Mouse (Mus musculus) gastrocnemius, adult 2 months (tissue): ENCODE data around the gene Xpnpep1. TPM values are rescaled to one million over a fixed set of nuclear protein-coding genes. Genes with fewer than 3 reads are reported as not detected.

Experiments
- DNase-seq: peaks from one replicate; pipeline ENCODE4 v3.0.0; 2022
- H3K27ac ChIP-seq: fragments of 200-600 bp; 2 replicates; pipeline ENCODE4 v1.8.1; 2022; ENCODE audit warnings: mild to moderate bottlenecking
- H3K4me3 ChIP-seq: fragments of 200-600 bp; 2 replicates; pipeline ENCODE4 v1.8.1; 2022; ENCODE audit warnings: mild to moderate bottlenecking, moderate library complexity
- CTCF ChIP-seq: fragments of 200-600 bp; IDR thresholded peaks from 2 replicates; pipeline ENCODE4 v1.8.1; 2022; ENCODE audit warnings: antibody characterized with exemption, mild to moderate bottlenecking, moderate library complexity
- intact Hi-C: fragments of 180-260 bp; cut with DNase I; formaldehyde crosslinking; loops from one replicate; pipeline ENCODE4 v1.15.1; 2025
- total RNA-seq, 2 experiments: library from RNA; stranded (reverse); gene quantifications; 2 replicates each; pipeline ENCODE4 v1.2.3; 2021

Gene Xpnpep1
- total RNA-seq, 2 experiments from 2014 or later = 41.9 to 48.9 TPM

DNA sequence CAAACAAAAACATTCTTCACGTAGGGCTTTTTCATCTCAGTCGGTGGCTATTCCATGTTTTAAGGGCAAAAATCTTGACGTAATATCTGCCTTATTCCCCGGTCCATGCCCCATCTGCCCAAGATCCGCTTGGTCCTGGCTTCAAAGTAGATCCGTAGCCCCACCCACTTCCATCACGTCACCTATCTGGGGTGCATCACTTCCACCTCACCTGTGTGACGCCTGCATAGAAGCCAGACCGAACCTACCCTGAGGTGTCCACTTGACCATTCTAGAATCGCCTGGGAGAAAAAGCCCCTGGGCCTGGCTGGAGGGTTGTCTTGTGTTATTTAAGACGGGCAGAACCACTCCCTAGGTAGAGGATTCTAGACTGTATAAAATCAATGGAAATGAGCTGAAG, 924 bp downstream of the Xpnpep1 start:
- intact Hi-C loops = loop anchor here (2.0 to 10.0 kb wide), 2 partner anchors 104 to 176 kb away; no protein-coding TSS in a partner anchor
- DNase-seq = no peak
- peak overlapping the region; percentile 95 for H3K27ac ChIP-seq
- TF ChIP-seq CTCF = no peak
- peak overlapping the region; percentile 91 for H3K4me3 ChIP-seq

DNA sequence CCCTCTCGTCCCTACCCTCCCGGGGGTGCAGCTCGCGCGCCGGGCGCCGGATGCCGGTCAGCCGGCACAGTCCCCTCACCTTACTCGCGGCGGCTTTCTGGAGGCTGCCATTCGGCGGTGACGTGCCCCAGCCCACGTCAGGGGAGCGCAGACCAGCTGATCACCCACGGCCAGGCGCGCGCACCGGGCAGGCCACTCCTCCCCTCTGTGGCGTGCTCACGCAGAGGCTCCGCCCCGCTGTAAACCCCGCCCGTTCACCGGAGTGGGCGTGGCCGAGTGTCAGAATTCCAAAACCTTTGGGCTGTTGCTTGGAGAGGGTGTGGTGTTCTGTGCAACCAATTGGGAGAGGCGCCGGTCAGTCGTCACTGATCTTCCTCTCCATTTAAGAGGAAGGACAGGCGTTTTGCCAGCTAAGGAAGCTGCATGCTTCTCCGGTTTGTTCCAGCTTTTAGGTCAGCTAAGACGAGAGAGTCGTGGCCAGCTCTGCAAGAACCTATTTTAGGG, 1.5 kb downstream of the Xpnpep1 start:
- H3K4me3 ChIP-seq = peak overlapping the region; percentile 91
- intact Hi-C loops = loop anchor here (2.0 to 10.0 kb wide), 2 partner anchors 104 to 176 kb away; no protein-coding TSS in a partner anchor
- TF ChIP-seq CTCF = no peak

DNA sequence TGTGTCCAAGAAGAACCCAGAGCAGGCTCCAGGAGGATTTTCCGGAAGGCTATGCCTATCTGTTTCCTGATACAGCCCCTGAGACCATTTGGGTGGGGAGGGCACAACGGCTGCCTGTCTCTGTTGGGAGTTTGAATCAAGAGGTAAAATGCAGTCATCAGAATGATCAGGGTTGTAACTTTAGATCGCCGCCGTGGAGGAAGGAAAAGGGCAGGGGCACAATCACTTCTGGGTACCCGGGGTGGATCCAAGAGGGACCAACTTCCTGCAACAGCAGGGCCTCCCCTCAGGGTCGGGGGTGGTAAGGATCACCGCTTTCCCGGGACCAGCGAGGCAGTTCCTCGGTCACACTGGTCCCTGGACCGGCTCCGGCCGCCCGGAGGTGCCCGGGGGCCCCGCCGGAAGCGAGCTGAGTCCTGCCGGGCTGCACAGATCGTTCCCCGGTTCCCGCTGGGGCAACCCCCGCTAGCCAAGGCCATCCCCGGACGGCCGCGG, 2.0 kb downstream of the Xpnpep1 start:
- DNase-seq = no peak
- intact Hi-C loops = loop anchor here (2.0 to 10.0 kb wide), 2 partner anchors 105 to 177 kb away; no protein-coding TSS in a partner anchor
- TF ChIP-seq CTCF = no peak
- Histone ChIP-seq H3K4me3 (peak overlapping the region; percentile 91), H3K27ac (peak overlapping the region; percentile 95)

More for the DNA sequence above, 1.5 kb downstream of the Xpnpep1 start:
- peak; percentile 99 for DNase-seq
- peak overlapping the region; percentile 95 for H3K27ac ChIP-seq

DNA sequence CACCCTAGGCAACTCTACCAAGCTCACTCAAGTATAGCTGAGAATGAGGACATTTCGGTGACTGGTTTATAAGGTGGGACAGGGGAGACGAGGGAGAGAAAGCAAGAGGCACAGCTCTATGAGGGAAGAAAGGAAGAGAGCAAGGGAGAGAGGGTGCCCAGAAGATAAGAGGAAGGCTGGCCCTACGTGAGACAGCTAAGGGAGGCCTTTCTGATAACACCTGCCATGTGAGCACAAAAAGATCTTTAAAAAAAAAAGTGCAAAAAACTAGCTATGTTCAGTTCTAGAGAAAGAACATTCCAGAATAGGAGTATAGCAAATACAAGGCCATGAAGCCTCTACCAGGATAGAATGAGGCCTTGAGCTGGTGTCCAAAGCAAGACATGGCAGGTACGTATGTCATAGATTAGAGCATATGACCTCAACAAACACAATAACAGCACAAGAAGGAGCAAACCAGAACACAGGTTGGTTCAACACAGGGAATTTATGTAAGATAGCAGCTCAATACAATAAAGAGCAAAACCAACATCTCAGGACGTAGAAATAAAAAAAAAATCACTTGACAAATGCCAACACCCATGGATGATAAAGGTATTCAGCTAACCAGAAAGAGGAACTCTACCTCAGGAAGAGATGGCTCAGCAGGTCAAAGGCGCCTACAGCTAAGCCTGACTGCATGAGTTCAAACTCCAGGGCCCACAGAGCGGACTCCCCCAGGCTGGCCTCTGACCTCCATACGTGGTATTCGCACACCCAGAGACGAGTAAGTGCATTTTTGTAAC, 6.7 kb downstream of the Xpnpep1 start:
- Histone ChIP-seq H3K27ac (no peak overlapping the region), H3K4me3 (no peak overlapping the region)
- no peak for TF ChIP-seq CTCF
- intact Hi-C loops = loop anchor here (10.0 kb wide), 1 partner anchor 181 kb away; no protein-coding TSS in a partner anchor
- no peak for DNase-seq

DNA sequence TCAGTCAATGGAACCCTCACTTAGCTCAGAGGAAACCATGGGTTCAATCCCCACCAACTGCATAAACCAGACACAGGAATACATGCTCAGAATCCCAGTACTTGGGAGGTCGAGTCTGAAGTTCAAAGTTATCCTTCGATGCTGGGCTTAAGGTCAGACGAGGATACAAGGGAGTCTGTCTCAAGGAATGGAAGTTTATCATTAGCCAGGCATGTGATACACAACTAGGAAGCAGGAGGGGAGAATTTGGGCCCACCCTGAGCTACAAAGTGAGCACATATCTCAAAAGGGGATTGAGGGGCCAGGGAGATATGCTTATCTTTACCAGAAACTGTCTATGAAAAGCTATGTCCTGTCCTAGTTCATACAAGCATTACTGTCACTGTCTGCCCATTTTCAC, 7.4 kb downstream of the Xpnpep1 start:
- intact Hi-C loops = loop anchor here (10.0 kb wide), 1 partner anchor 182 kb away; no protein-coding TSS in a partner anchor
- no peak for DNase-seq
- H3K4me3 ChIP-seq = no peak overlapping the region
- no peak for TF ChIP-seq CTCF
- H3K27ac ChIP-seq = no peak overlapping the region

DNA sequence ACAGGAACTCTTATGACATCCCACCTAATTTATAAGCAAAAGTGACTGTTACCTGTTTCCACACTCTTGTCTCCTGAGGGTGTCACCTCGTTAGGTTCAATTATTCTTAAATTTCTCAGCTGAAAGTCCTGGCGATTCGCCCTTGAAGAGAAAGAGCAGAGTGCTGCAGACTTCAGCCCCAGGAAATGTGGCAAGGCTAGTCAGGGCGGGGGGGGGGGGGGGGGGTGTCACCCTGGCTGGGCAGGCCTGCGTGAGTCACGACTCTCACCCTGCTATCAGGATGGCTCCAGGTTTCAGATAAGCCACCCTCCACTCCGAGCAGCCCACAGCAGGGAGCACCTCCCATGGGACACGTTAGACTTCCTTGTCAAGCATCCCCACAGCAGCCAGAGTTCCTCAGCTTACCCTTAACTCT, 8.1 kb downstream of the Xpnpep1 start:
- Histone ChIP-seq H3K27ac (no peak overlapping the region), H3K4me3 (no peak overlapping the region)
- DNase-seq = peak; percentile 10
- no peak for TF ChIP-seq CTCF
- intact Hi-C loops = loop anchor here (10.0 kb wide), 1 partner anchor 183 kb away; no protein-coding TSS in a partner anchor

DNA sequence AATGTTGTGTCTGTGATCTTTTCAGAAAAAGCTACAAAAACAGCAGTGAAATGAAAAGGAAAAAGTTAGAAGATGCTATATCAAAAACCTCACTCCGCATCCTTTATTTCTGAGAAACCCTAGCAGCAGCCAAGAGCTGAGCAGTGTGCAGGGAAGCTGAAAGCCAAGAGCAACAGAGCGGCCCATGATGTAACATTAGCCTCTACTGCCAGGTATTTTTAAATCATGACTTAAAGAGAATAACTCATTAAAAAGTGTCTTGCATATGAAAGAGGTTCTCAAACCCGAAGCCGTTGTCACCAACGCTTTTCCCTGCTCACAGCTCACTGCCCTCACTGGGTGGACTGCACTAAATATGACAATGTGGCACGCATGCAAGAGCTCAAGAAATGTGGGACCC, 9.7 kb downstream of the Xpnpep1 start:
- intact Hi-C loops = loop anchor here (10.0 kb wide), 1 partner anchor 185 kb away; no protein-coding TSS in a partner anchor
- Histone ChIP-seq H3K4me3 (no peak overlapping the region), H3K27ac (no peak overlapping the region)
- TF ChIP-seq CTCF = no peak
- no peak for DNase-seq

DNA sequence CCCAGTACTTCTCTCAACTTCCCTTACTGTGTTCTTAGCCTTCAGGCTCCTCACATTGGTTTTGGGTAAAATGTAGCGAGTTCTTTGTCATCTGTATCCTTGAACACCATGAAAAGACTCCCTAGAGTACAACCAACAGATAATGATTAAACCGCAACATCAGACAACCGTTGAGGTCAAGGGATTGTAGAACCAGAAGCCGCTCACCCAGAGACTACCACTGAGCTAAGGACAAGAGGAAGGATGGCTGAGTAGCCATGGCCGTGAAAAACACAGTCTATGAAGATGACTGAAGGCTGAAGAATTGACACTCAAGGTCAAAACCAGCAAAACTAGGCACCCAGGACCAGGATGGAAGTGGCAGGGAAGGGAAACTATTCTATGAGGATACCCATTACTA, 10.3 kb downstream of the Xpnpep1 start:
- DNase-seq = no peak
- TF ChIP-seq CTCF = no peak
- intact Hi-C loops = loop anchor here (10.0 kb wide), 1 partner anchor 185 kb away; no protein-coding TSS in a partner anchor
- H3K4me3 ChIP-seq = no peak overlapping the region
- no peak overlapping the region for H3K27ac ChIP-seq

DNA sequence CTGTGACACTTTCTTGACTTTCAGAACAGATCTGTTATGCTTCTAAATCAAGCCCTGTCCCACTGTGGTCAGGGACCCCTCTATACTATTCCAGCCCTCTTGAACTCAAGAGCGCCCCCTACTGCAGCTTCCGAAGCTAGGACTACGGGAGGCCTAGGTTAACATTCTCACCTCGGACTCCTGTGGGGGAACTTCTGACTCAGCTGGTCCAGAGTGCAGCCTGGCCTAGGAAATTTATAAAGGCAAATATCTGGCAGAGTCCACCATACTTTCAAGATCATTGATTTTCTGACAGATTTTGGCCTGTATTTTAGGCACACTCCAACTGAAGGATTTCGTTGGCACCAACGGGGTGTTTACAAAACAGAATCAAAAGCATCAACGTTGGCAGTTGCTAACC, 11.0 kb downstream of the Xpnpep1 start:
- DNase-seq = no peak
- peak; percentile 33; the same call in 1 of the 2 replicates for TF ChIP-seq CTCF
- Histone ChIP-seq H3K4me3 (no peak overlapping the region), H3K27ac (no peak overlapping the region)
- intact Hi-C loops = no loop called here

DNA sequence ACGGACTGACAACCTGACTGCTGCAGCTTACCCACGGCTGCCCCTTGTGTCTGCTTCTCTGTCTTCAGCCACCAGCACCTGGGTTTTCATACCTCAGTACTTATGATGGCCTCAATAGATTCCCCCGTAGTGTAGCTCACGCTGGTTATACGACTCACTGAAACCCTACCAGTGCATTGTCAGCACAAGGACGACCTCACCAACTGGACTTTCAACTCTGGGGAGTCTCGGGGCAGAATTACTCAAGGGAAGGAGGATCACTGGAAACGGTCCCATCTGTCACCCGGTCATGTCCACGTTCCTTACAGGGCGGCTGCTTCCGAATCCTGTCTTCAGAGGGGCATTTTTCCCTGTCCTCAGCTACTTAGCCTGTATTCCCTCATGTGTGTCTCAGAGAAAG, 11.8 kb downstream of the Xpnpep1 start:
- H3K27ac ChIP-seq = no peak overlapping the region
- intact Hi-C loops = no loop called here
- TF ChIP-seq CTCF = no peak
- H3K4me3 ChIP-seq = no peak overlapping the region
- no peak for DNase-seq

DNA sequence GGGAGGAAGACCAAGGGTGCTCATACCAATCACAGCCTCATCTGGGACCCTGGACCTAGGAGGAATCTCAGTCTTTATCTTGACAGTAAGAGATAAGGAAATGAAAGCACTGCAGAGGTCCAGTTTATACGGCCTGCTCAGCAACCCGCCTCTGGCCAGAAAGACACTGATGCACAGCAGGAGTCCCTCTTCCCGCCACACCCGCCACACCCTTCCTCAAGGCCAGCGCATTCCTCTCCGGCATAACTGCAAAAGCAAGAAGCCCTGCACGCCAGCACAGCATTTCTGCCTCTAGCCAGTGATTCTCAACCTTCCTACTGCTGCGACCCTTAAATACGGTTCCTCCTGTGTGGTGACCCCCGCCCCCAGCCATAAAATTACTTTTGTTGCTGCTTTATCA, 16.8 kb downstream of the Xpnpep1 start:
- intact Hi-C loops = no loop called here
- Histone ChIP-seq H3K27ac (peak overlapping the region; percentile 38), H3K4me3 (no peak overlapping the region)
- no peak for TF ChIP-seq CTCF
- no peak for DNase-seq

DNA sequence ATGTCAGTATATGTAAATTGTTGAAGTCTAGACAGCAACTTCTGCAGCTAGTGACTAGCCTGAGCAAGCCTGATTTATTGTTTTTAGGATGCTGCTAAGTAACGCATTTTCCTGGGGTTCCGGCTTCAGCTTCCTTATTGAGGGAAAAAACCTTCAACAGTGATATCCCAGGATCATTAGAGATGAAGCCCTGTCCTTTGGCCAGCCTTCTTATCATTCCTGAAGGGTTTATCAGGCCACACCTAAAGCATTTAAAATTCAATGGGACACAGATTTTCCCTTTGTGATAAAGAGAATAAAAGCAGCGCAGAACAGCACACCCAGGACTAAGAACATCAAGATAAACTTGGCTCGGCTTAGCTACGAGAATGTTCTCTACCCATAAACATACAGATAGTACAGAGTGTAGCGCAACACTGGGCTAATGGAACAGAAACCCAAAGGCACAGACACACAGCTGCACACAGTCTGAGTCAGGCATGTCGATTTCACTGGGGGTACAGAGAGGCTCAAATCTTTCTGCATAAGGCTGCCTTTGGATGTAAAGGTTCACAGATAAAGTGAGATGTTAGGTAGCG, 17.9 kb downstream of the Xpnpep1 start:
- intact Hi-C loops = no loop called here
- H3K27ac ChIP-seq = peak overlapping the region; percentile 38

DNA sequence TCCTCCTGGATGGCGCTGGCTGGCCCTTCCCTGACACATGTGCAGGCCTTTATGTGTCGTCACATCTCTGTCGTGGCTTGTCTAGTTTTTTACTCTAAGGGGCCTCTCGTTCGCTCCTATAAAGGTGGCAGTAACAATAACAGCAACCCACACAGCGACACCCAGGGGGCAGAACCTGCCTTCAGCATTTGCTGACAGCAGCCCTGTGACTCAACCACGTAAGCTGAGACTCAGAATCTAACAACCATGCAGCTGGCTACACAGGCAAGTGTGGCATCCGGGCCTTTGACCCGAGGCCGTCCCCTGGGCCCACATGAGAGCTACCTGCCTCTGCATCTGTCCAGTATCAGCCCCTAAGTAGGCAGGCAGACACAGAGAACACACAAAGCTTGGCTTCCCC, 18.5 kb downstream of the Xpnpep1 start:
- intact Hi-C loops = no loop called here
- no peak for TF ChIP-seq CTCF
- H3K27ac ChIP-seq = peak overlapping the region; percentile 38; the same call in 1 of the 2 replicates

More for the DNA sequence above, 17.9 kb downstream of the Xpnpep1 start:
- no peak for DNase-seq
- no peak overlapping the region for H3K4me3 ChIP-seq
- no peak for TF ChIP-seq CTCF

More for the DNA sequence above, 18.5 kb downstream of the Xpnpep1 start:
- no peak for DNase-seq
- no peak overlapping the region for H3K4me3 ChIP-seq
